Mouse (Mus musculus) embryonic facial prominence, embryonic 13.5 days (tissue): Measurements from ENCODE around the gene Hint2. TPM values are rescaled to one million over a fixed set of nuclear protein-coding genes. Genes with fewer than 3 reads are reported as not detected.

ENCODE experiments used
- microRNA-seq: library from miRNA; unstranded; fragments of <30 nt; microRNA quantifications from one replicate; pipeline ENCODE4, GENCODE M21; 2016
- polyA plus RNA-seq: library from polyadenylated mRNA; unstranded; fragments of >200 nt; fragmentation: Nextera tagmentation; extraction: Ambion mirVana; gene quantifications from 2 replicates; pipeline ENCODE4 v1.2.1, GENCODE M21; 2015

The Hint2 gene
- polyA plus RNA-seq, 1 experiment from 2014 or later: 92.1 TPM

Small RNA genes lying within 50 kb of the gene (microRNA-seq; reads per million reads assigned to microRNA genes)
- not detected for gene Gm25262

Other genes with a start within 250 kb of the Hint2 start
- 0.20 TPM in 1 of 2 replicates, not detected in the other for gene Fam166b, start 227.3 kb downstream of the Hint2 start, polyA plus RNA-seq
- 7.0 and 8.8 TPM in 2 replicates for gene Tesk1, start 214.5 kb downstream of the Hint2 start, polyA plus RNA-seq
- gene Cd72, start 201.8 kb downstream of the Hint2 start, polyA plus RNA-seq: 3.2 and 3.8 TPM in 2 replicates
- gene Sit1, start 172.7 kb downstream of the Hint2 start, polyA plus RNA-seq: not detected in 2 replicates
- 66.2 and 73.4 TPM in 2 replicates for gene Ccdc107, start 163.6 kb downstream of the Hint2 start, polyA plus RNA-seq
- gene Arhgef39, start 156.8 kb downstream of the Hint2 start, polyA plus RNA-seq: 45.7 and 47.8 TPM in 2 replicates
- gene Car9, start 149.5 kb downstream of the Hint2 start, polyA plus RNA-seq: 0.81 and 1.5 TPM in 2 replicates
- gene Tpm2, start 132.7 kb downstream of the Hint2 start, polyA plus RNA-seq: 130 and 141 TPM in 2 replicates
- 48.9 and 54.9 TPM in 2 replicates for gene Creb3, start 94.1 kb downstream of the Hint2 start, polyA plus RNA-seq
- gene Tln1, start 93.8 kb downstream of the Hint2 start, polyA plus RNA-seq: 69.5 and 75.0 TPM in 2 replicates
- 37.1 and 39.7 TPM in 2 replicates for gene Rgp1, start 77.8 kb downstream of the Hint2 start, polyA plus RNA-seq
- gene Gba2, start 77.6 kb downstream of the Hint2 start, polyA plus RNA-seq: 22.5 and 24.2 TPM in 2 replicates
- 0.97 and 1.4 TPM in 2 replicates for gene Msmp, start 72.0 kb downstream of the Hint2 start, polyA plus RNA-seq
- 18.2 and 19.1 TPM in 2 replicates for gene Npr2, start 24.5 kb downstream of the Hint2 start, polyA plus RNA-seq
- gene Spag8, start 2.9 kb downstream of the Hint2 start, polyA plus RNA-seq: 1.1 and 1.8 TPM in 2 replicates
- gene Tmem8b, start 12.5 kb upstream of the Hint2 start, polyA plus RNA-seq: 7.2 and 8.4 TPM in 2 replicates
- 3.4 and 4.2 TPM in 2 replicates for gene Fam221b, start 12.7 kb upstream of the Hint2 start, polyA plus RNA-seq
- not detected in 2 replicates for gene Olfr70, start 44.3 kb upstream of the Hint2 start, polyA plus RNA-seq
- gene Olfr71, start 53.8 kb upstream of the Hint2 start, polyA plus RNA-seq: not detected in 2 replicates
- gene Hrct1, start 70.7 kb upstream of the Hint2 start, polyA plus RNA-seq: 0.18 and 0.23 TPM in 2 replicates
- 0.06 and 0.17 TPM in 2 replicates for gene Spaar, start 73.6 kb upstream of the Hint2 start, polyA plus RNA-seq
- gene Olfr159, start 114.5 kb upstream of the Hint2 start, polyA plus RNA-seq: not detected in 2 replicates
- not detected in 2 replicates for gene Olfr156, start 167.4 kb upstream of the Hint2 start, polyA plus RNA-seq
- gene Olfr157, start 183.7 kb upstream of the Hint2 start, polyA plus RNA-seq: 0.14 TPM in 1 of 2 replicates, not detected in the other
- not detected in 2 replicates for gene Olfr155, start 195.1 kb upstream of the Hint2 start, polyA plus RNA-seq
- gene Reck, start 219.1 kb upstream of the Hint2 start, polyA plus RNA-seq: 28.9 and 33.6 TPM in 2 replicates